Mouse (Mus musculus) bone marrow macrophage, adult 2 months (primary cell): ENCODE measurements at regions not wholly inside any gene's neighbourhood (a gene's known extent, or its start where the extent isn't known, plus 50 kb on each side); places are given as distances from the start of the nearest gene placed in this dataset.

ENCODE experiments used
- H3K27ac ChIP-seq: 2 replicates; pipeline ENCODE4 v1.5.1; 2012; ENCODE audit warnings: low read depth, low read length; ENCODE audit not compliant: insufficient read depth
- H3K4me1 ChIP-seq: 2 replicates; pipeline ENCODE4 v1.6.1; 2012; ENCODE audit warnings: low read length; ENCODE audit not compliant: control insufficient read depth, insufficient read depth
- H3K4me3 ChIP-seq: 2 replicates; pipeline ENCODE4 v1.5.1; 2012; ENCODE audit warnings: mild to moderate bottlenecking, low read length, moderate library complexity; ENCODE audit not compliant: insufficient read depth
- CTCF ChIP-seq: IDR thresholded peaks from 2 replicates; pipeline ENCODE4 v1.5.1; 2012; ENCODE audit warnings: low read depth, mild to moderate bottlenecking, low read length, moderate library complexity
- POLR2A ChIP-seq: IDR thresholded peaks from 2 replicates; pipeline ENCODE4 v1.6.1; 2012; ENCODE audit warnings: mild to moderate bottlenecking, low read depth, low read length, borderline replicate concordance

- Histone ChIP-seq H3K4me1 (peaks cover under 1% of the 10 kb centered on the region; the same call in 1 of the 2 replicates), H3K27ac (no peak overlapping the region), H3K4me3 (no peak overlapping the region)
- TF ChIP-seq CTCF, result no peak
- TF ChIP-seq POLR2A, result no peak
These were observed 163.3 kb upstream of the Fn1 start for GRCm38 (mm10) chr1:71816306-71816705.

- Histone ChIP-seq H3K4me1 (peaks cover 3% of the 10 kb centered on the region; the same call in 1 of the 2 replicates), H3K4me3 (no peak overlapping the region), H3K27ac (no peak overlapping the region)
- no peak for TF ChIP-seq CTCF
- no peak for TF ChIP-seq POLR2A
These were observed 161.1 kb upstream of the Fn1 start for GRCm38 (mm10) chr1:71814141-71814540.

GRCm38 (mm10) chr1:71812171-71812695 is 159.2 kb upstream of the Fn1 start:
- TF ChIP-seq CTCF (no peak), POLR2A (no peak)
- H3K4me3 ChIP-seq, result no peak overlapping the region
- H3K27ac ChIP-seq, result no peak overlapping the region
- H3K4me1 ChIP-seq, result peaks cover 3% of the 10 kb centered on the region; the same call in 1 of the 2 replicates

- no peak for TF ChIP-seq CTCF
- TF ChIP-seq POLR2A, result no peak
- no peak overlapping the region for H3K27ac ChIP-seq
- no peak overlapping the region for H3K4me3 ChIP-seq
- H3K4me1 ChIP-seq, result peaks cover 3% of the 10 kb centered on the region; the same call in 1 of the 2 replicates
These were observed 158.3 kb upstream of the Fn1 start for GRCm38 (mm10) chr1:71811196-71811788.

GRCm38 (mm10) chr1:71808005-71808404 is 155.0 kb upstream of the Fn1 start:
- H3K4me1 ChIP-seq, result peaks cover 3% of the 10 kb centered on the region; the same call in 1 of the 2 replicates
- TF ChIP-seq CTCF, result no peak
- no peak for TF ChIP-seq POLR2A
- H3K27ac ChIP-seq, result no peak overlapping the region
- no peak overlapping the region for H3K4me3 ChIP-seq

- TF ChIP-seq CTCF (no peak), POLR2A (no peak)
- Histone ChIP-seq H3K27ac (no peak overlapping the region), H3K4me1 (peaks cover 3% of the 10 kb centered on the region; the same call in 1 of the 2 replicates), H3K4me3 (no peak overlapping the region)
These were observed 154.6 kb upstream of the Fn1 start for GRCm38 (mm10) chr1:71807586-71807985.

- Histone ChIP-seq H3K4me1 (no peaks in the 10 kb centered on the region), H3K27ac (no peak overlapping the region), H3K4me3 (no peak overlapping the region)
- no peak for TF ChIP-seq POLR2A
- no peak for TF ChIP-seq CTCF
These were observed 148.5 kb upstream of the Fn1 start for GRCm38 (mm10) chr1:71801283-71802066.

- H3K4me3 ChIP-seq, result no peak overlapping the region
- H3K4me1 ChIP-seq, result no peaks in the 10 kb centered on the region
- no peak for TF ChIP-seq POLR2A
- no peak for TF ChIP-seq CTCF
- H3K27ac ChIP-seq, result no peak overlapping the region
These were observed 147.6 kb upstream of the Fn1 start for GRCm38 (mm10) chr1:71800581-71800980.

- no peaks in the 10 kb centered on the region for H3K4me1 ChIP-seq
- TF ChIP-seq POLR2A, result no peak
- TF ChIP-seq CTCF, result no peak
- H3K4me3 ChIP-seq, result no peak overlapping the region
- H3K27ac ChIP-seq, result no peak overlapping the region
These were observed 145.6 kb upstream of the Fn1 start for GRCm38 (mm10) chr1:71798636-71799035.

- no peak overlapping the region for H3K27ac ChIP-seq
- no peaks in the 10 kb centered on the region for H3K4me1 ChIP-seq
- no peak for TF ChIP-seq POLR2A
- no peak for TF ChIP-seq CTCF
- no peak overlapping the region for H3K4me3 ChIP-seq
These were observed 135.4 kb upstream of the Fn1 start for GRCm38 (mm10) chr1:71788408-71788807.
